Mouse (Mus musculus): Measurements from ENCODE around the gene Zfp777. TPM values are rescaled to one million over a fixed set of nuclear protein-coding genes. Genes with fewer than 3 reads are reported as not detected.

Gene Zfp777
- total RNA-seq, 1 experiment, result 18.2 TPM

DNA sequence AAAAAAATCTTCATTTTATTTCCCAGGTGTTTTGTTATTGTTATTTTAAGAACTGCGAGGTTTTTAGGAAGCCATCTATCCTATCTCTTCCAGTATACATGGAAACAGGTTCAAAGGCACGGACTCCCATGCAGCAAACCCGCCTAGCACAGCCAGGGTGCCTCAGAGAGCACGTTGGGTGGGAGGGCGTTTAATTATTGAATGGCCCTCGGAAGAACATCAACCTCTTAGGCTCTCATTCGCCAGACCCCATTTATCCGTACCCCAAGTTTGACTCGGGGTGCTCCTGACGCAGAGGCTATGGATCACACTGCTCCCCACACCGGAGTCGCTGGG, 1.6 kb downstream of the Zfp777 start:
- in situ Hi-C loops (cut with MboI; ENCODE audit: low sequenced_read_pairs in 2 of 2, unreplicated experiment in 2 of 2), result no loop called here
- peak overlapping the region; percentile 89 for H3K9ac ChIP-seq (ENCODE audit: insufficient read depth, low read depth, low read length, poor library complexity, severe bottlenecking)
- TF ChIP-seq HCFC1 (IDR thresholded peaks at IDR 0.05; ENCODE audit: borderline replicate concordance, insufficient read depth, low read length) (no peak), CHD2 (IDR thresholded peaks at IDR 0.05; ENCODE audit: low read depth, low read length) (no peak), ZNF384 (IDR thresholded peaks at IDR 0.05; ENCODE audit: low read depth, low read length) (no peak), MAFK (IDR thresholded peaks at IDR 0.05; ENCODE audit: insufficient read depth, low read depth, low read length) (no peak), ZC3H11A (IDR thresholded peaks at IDR 0.05; ENCODE audit: borderline replicate concordance, low read depth, low read length) (no peak)
- H3K9me3 ChIP-seq (ENCODE audit: control insufficient read depth, insufficient read depth, low read depth, low read length), result no peaks in the 10 kb centered on the region
- DNase-seq (ENCODE audit: low read depth, low spot score), result no peak
- no peak overlapping the region for H3K27ac ChIP-seq (ENCODE audit: insufficient read depth, low read depth, low read length, poor library complexity, severe bottlenecking)
- peaks cover 2 to 3% of the 10 kb centered on the region in 2 experiments; a peak in 2 of 4 replicates for H3K4me1 ChIP-seq (ENCODE audit: control insufficient read depth in 2 of 2, insufficient read depth in 2 of 2, low read length in 2 of 2, poor library complexity in 1 of 2)
- H3K36me3 ChIP-seq (ENCODE audit: control insufficient read depth, insufficient read depth, low read length, poor library complexity, severe bottlenecking), result peaks cover 13% of the 10 kb centered on the region
- peak overlapping the region; percentile 70 to 98 for H3K4me3 ChIP-seq (ENCODE audit: insufficient read depth in 1 of 2, low read depth in 1 of 2, low read length in 2 of 2, poor library complexity in 1 of 2, severe bottlenecking in 1 of 2)

DNA sequence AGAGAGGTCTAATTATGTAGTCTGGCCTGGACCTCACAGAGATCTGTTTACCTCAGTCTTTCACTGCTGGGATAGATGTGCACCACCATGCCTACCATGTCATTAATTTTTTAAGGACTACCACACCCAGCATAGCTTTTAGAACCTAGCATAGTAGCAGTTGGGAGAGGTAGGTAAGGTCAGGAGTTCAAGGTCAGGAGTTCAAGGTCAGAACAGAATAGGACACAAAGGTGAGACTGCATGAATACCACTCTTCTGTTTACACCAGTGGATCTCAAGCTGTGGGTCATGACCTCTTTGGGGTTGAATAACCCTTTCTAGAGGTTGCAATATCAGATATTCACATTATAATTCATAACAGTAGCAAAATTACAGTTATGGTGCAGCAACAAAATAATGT, 16.1 kb downstream of the Zfp777 start:
- Histone ChIP-seq H3K9ac (ENCODE audit: insufficient read depth, low read depth, low read length, poor library complexity, severe bottlenecking) (no peak overlapping the region), H3K4me3 (ENCODE audit: insufficient read depth in 1 of 2, low read depth in 1 of 2, low read length in 2 of 2, poor library complexity in 1 of 2, severe bottlenecking in 1 of 2) (no peak overlapping the region), H3K4me1 (ENCODE audit: control insufficient read depth in 2 of 2, insufficient read depth in 2 of 2, low read length in 2 of 2, poor library complexity in 1 of 2) (0 out of 4 replicates have a peak, but pooled peaks cover 0 to 2% of the 10 kb centered on the region in 2 experiments), H3K27ac (ENCODE audit: insufficient read depth, low read depth, low read length, poor library complexity, severe bottlenecking) (no peak overlapping the region), H3K36me3 (ENCODE audit: control insufficient read depth, insufficient read depth, low read length, poor library complexity, severe bottlenecking) (peaks cover 22% of the 10 kb centered on the region), H3K9me3 (ENCODE audit: control insufficient read depth, insufficient read depth, low read depth, low read length) (no peaks in the 10 kb centered on the region)
- in situ Hi-C loops (cut with MboI; ENCODE audit: low sequenced_read_pairs in 2 of 2, unreplicated experiment in 2 of 2), result no loop called here
- no peak for TF ChIP-seq ZNF384 (IDR thresholded peaks at IDR 0.05; ENCODE audit: low read depth, low read length)
- TF ChIP-seq CHD2 (IDR thresholded peaks at IDR 0.05; ENCODE audit: low read depth, low read length), result 0 out of 2 replicates have a peak, but pooled peaks have one; percentile 19
- no peak for DNase-seq (ENCODE audit: low read depth, low spot score)

DNA sequence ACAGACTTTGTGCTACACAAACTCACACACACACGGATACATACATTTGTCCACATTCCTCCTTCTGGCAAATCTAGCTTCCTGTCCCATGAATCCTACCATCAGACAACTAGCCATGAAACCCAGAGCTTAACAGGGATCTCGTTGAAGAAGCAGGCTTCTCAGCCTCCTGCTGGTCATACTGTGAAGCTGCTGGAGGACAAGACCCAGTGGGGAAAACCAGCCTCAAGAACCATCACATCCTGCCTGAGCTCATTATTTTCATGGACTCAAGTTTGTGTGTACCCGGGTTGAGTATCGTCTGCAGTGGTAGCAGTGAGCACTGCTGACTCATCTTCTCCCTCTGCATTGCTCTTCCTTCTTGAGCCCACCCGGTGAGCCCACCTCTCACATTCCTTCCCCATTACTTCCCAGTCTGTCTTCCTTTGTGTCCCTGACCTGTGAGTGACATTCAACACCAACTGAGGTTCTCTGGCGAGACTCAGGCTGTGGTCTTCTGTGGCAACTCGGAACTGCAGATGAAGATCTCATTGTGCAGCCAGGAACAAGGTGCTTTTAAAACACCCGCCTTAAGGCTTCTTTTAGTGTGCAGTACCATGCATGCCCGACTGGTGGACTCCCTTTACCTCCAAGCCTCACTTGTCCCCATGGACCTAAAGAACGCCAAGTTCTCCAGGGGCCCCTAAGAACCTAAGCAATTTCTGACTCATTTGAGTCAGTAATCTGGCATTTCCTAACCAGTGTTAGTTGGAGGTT, 22.6 kb downstream of the Zfp777 start:
- Histone ChIP-seq H3K9ac (ENCODE audit: insufficient read depth, low read depth, low read length, poor library complexity, severe bottlenecking) (no peak overlapping the region), H3K4me3 (ENCODE audit: insufficient read depth in 1 of 2, low read depth in 1 of 2, low read length in 2 of 2, poor library complexity in 1 of 2, severe bottlenecking in 1 of 2) (no peak overlapping the region), H3K27ac (ENCODE audit: insufficient read depth, low read depth, low read length, poor library complexity, severe bottlenecking) (no peak overlapping the region), H3K36me3 (ENCODE audit: control insufficient read depth, insufficient read depth, low read length, poor library complexity, severe bottlenecking) (peaks cover 39% of the 10 kb centered on the region), H3K4me1 (ENCODE audit: control insufficient read depth in 2 of 2, insufficient read depth in 2 of 2, low read length in 2 of 2, poor library complexity in 1 of 2) (peaks cover 0 to 6% of the 10 kb centered on the region in 2 experiments; a peak in 2 of 4 replicates), H3K9me3 (ENCODE audit: control insufficient read depth, insufficient read depth, low read depth, low read length) (no peaks in the 10 kb centered on the region)
- DNase-seq (ENCODE audit: low read depth, low spot score), result no peak
- TF ChIP-seq CHD2 (IDR thresholded peaks at IDR 0.05; ENCODE audit: low read depth, low read length) (no peak), MAFK (IDR thresholded peaks at IDR 0.05; ENCODE audit: insufficient read depth, low read depth, low read length) (no peak), ZC3H11A (IDR thresholded peaks at IDR 0.05; ENCODE audit: borderline replicate concordance, low read depth, low read length) (no peak), HCFC1 (IDR thresholded peaks at IDR 0.05; ENCODE audit: borderline replicate concordance, insufficient read depth, low read length) (no peak), ZNF384 (IDR thresholded peaks at IDR 0.05; ENCODE audit: low read depth, low read length) (no peak)
- in situ Hi-C loops (cut with MboI; ENCODE audit: low sequenced_read_pairs in 2 of 2, unreplicated experiment in 2 of 2), result no loop called here

DNA sequence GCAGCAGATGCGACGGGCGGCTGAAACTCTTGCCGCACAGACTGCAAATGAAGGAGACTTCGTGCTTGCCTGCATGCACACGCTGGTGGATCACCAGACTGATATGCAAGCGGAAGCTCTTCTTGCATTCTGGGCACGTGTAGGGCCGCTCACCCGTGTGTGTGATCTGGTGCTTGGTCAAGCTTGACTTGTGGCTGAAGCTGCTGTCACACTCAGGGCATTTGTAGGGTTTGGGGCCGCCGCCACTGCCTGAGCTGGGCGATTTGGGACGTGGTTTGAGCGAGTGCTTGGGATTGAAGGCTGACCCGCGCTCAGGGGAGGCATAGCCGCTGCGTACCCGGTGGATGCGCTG, 23.7 kb downstream of the Zfp777 start:
- in situ Hi-C loops (cut with MboI; ENCODE audit: low sequenced_read_pairs in 2 of 2, unreplicated experiment in 2 of 2), result no loop called here
- Histone ChIP-seq H3K4me3 (ENCODE audit: insufficient read depth in 1 of 2, low read depth in 1 of 2, low read length in 2 of 2, poor library complexity in 1 of 2, severe bottlenecking in 1 of 2) (peak overlapping the region; percentile 52 to 64), H3K9me3 (ENCODE audit: control insufficient read depth, insufficient read depth, low read depth, low read length) (no peaks in the 10 kb centered on the region)

More for the DNA sequence above, 23.7 kb downstream of the Zfp777 start:
- H3K27ac ChIP-seq (ENCODE audit: insufficient read depth, low read depth, low read length, poor library complexity, severe bottlenecking), result no peak overlapping the region
- H3K36me3 ChIP-seq (ENCODE audit: control insufficient read depth, insufficient read depth, low read length, poor library complexity, severe bottlenecking), result peaks cover 37% of the 10 kb centered on the region
- peaks cover 0 to 6% of the 10 kb centered on the region in 2 experiments; a peak in 2 of 4 replicates for H3K4me1 ChIP-seq (ENCODE audit: control insufficient read depth in 2 of 2, insufficient read depth in 2 of 2, low read length in 2 of 2, poor library complexity in 1 of 2)
- no peak for DNase-seq (ENCODE audit: low read depth, low spot score)
- H3K9ac ChIP-seq (ENCODE audit: insufficient read depth, low read depth, low read length, poor library complexity, severe bottlenecking), result peak overlapping the region; percentile 38
- TF ChIP-seq HCFC1 (IDR thresholded peaks at IDR 0.05; ENCODE audit: borderline replicate concordance, insufficient read depth, low read length) (no peak), ZNF384 (IDR thresholded peaks at IDR 0.05; ENCODE audit: low read depth, low read length) (no peak)
